Mouse (Mus musculus): Measurements from ENCODE around the gene Trim41.
"Not testable (repeated sequence)": the region's sequence is repeated elsewhere in the genome, so short reads cannot be mapped to it uniquely, and the experiment has no call there.

Trim41 gene

GRCm38 (mm10) chr11:48816800-48817665 lies at the start of gene Trim41:
TSS of gene Trim41 (minus strand) at chr11:48817353.
- DNase-seq (ENCODE audit: low spot score in 2 of 2), result peak; percentile 100

DNA sequence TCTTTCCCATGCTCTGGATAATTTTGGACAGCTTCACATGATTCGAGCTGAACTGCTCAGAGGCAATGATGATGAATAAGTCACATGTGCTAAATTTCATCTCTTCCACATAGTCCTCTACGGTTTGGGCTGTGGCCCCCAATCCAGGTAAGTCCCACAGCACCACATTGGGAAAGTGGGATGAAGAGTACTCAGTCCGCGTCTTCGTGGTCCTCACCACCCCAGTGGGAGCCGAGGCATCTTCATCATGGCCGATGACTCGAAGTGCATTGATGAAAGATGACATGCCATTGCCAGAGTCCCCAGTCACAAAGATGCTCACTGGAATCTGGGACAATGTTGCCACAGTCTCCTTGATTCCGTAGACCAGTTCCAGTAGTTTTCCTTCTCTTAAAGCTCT lies 49.3 kb upstream of the Trim41 start:
- DNase-seq (ENCODE audit: low spot score in 2 of 2), result no peak

DNA sequence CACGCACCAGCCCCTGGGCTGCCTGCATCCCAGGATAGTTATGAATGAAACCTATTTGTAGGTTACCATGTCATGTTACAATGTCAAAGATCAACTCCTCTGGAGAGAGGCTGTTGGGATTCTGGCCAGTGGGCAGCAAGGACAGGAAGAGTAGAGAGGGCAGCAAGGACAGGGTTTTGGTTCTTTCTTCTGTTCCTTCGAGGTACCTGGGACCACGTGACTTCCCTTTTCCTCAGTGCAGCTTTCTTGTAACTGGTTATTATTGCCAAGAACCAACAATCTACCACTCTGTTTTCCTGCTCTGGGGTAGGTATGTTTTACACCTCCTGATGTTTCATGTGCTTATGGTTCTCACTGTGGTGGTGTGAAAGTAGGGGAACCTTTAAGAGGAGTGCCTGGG lies 46.7 kb upstream of the Trim41 start:
- no peak for DNase-seq (ENCODE audit: low spot score in 2 of 2)

GRCm38 (mm10) chr11:48862784-48863319 lies 45.7 kb upstream of the Trim41 start:
- DNase-seq (ENCODE audit: low spot score in 2 of 2), result no peak

DNA sequence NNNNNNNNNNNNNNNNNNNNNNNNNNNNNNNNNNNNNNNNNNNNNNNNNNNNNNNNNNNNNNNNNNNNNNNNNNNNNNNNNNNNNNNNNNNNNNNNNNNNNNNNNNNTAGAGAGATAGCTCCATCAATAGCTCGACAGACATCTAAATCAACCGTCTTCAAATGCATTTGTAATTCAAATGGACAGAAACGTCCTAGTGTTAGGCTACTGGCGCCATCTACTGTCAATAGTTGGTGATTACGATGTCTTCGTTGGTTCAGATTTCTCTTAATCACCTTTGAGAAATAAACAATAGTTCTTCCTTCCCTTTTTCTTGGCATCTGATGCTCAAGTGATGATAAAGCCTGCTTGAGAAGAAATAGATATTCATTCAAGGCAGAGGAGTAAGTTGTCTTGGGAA lies 41.9 kb upstream of the Trim41 start:
- DNase-seq (ENCODE audit: low spot score in 2 of 2), result peak; percentile 58 to 74

DNA sequence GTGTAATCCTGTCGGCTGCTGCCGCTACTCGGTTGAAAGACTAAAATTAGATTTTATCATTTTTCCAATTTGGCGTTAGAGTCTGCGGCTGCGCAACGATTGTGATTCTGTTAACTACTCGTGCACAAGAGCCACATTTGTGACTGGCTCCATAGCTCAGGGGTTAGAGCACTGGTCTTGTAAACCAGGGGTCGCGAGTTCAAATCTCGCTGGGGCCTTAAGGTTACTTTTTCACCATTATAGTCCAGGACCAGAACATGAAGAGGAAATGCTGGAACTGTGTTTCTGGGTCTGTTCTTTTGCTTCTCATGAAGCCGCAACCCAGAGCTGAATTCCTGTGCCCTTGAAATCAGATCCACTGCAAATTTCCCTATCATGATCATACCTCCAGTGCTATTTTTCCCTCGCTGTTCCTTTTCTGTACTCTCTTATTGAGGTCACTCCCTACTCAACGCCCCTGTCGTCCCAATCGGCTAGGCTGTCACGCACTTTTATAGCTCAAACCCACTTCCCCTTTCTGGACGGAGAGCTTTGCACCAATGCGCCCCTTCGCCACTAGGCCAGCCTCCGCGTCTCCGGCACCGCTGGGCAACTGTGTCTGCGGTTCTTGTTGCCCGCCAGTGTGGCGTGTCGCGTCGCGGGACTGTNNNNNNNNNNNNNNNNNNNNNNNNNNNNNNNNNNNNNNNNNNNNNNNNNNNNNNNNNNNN lies 36.5 kb upstream of the Trim41 start:
- peak; percentile 82 to 91 for DNase-seq (ENCODE audit: low spot score in 2 of 2)

- DNase-seq (ENCODE audit: low spot score in 2 of 2), result peak in 1 of 2 experiments; percentile 53
Measured at GRCm38 (mm10) chr11:48852624-48853473, 35.7 kb upstream of the Trim41 start.

GRCm38 (mm10) chr11:48852190-48852589 lies 35.0 kb upstream of the Trim41 start:
- peak in 1 of 2 experiments; percentile 37 for DNase-seq (ENCODE audit: low spot score in 2 of 2)

DNA sequence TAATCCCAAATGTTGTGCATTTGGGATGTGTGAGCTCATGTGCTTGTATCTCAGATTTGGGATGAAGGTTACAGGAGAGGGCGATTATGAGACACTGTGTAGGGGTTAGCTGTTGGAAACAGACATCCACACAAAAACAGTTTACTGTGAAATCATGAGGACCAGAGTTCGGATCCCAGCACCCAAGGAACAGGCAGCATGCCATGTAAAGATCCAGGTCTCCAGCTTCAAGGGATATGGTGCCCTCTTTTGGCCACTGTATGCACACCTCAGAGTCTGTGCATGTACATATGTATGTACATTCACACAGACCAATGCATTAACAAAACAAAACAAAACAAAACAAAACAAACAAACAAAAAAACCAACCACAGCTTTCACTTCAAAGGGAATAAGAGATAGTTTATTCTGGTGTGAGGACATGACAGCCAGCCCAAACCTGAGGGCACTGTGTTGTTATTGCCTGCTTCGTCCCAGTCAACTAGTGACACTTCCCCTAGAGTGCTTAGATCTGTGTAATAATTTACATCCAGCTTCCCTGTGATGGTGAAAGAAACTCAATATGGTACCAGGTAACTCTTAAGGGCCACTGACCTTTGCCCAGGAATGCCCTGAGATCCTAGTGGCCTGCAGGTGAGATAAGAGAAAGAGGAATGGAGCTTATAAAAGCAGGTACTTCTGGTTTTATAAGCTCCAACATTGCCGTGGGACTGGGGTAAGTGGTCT lies 34.3 kb upstream of the Trim41 start:
- no peak for DNase-seq (ENCODE audit: low spot score in 2 of 2)

- no peak for DNase-seq (ENCODE audit: low spot score in 2 of 2)
Measured at GRCm38 (mm10) chr11:48850240-48850639, 33.1 kb upstream of the Trim41 start.

DNA sequence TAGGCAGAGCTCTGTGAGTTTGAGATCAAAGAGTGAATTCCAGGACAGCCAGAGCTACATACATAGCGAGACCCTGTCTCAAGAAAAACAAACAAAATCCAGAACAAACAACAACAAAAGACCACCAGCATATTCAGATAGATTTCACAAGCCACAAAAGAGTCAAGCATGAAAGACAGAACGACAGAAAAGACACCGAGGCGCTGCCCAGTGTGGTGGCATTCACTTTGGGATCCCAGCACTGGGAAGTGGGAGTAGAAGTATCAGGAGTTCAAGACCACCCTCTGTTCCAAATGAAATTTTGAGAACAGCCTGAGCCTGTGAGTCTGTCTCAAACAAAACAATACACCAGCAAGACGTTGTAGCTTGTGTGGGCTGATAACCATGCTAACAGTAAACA lies 29.7 kb upstream of the Trim41 start:
- DNase-seq (ENCODE audit: low spot score in 2 of 2), result no peak

DNA sequence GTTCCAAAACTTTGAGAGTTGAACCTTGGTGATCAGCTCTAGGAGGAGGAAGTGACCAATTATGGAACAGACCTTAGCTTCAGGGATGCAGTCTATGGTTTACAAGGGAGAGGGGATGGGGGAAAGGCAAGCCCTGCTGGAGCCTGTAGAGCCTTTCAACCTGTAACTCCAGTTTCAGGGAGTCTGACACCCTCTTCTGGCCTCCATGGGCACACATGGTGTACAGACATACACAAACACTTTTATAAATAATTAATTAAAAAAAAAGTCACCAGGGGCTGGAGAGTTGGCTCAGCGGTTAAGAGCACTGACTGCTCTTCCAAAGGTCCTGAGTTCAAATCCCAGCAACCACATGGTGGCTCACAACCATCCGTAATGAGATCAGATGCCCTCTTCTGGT lies 29.2 kb upstream of the Trim41 start:
- not testable (repeated sequence) for DNase-seq (ENCODE audit: low spot score in 2 of 2)

- DNase-seq (ENCODE audit: low spot score in 2 of 2), result no peak
Measured at GRCm38 (mm10) chr11:48845244-48845815, 28.2 kb upstream of the Trim41 start.

DNA sequence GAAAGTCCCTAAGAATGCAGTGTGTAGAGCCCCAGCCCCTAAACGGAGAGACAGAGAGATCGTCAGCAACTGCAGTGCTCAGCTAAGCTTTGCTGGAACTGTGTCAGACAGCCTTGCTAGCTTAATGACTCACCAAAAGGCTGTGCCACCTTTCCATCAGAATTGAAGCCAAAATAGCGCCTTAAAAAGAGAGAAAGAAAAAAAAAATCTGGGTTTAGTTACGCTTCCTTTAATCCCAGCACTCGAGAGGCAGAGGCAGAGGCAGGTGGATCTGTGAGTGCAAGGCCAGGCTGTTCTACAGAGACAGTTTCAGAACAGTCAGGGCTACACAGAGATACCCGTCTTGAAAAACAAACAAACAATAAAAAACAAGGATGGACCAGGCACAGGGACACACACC lies 27.2 kb upstream of the Trim41 start:
- DNase-seq (ENCODE audit: low spot score in 2 of 2), result no peak

DNA sequence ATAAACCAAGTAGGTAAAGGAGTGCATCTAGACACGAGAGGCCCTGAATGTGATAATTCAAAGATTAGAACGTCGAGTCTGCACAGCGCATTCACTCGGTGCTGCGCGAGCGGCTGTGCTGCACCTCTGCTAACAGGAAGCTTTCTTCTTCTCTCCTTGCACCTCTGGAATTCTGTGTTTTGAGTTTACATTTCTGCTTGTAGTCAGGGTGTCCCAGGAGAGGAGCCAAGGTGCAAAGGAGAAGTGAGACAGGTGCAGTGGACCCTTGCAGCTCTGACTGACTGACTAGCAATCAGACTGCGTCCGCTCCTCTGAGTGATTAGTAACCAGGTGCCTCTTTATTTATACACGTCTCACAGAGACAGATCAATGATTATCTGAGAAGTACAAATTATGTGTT lies 26.0 kb upstream of the Trim41 start:
- no peak for DNase-seq (ENCODE audit: low spot score in 2 of 2)

GRCm38 (mm10) chr11:48842378-48842792 lies 25.2 kb upstream of the Trim41 start:
- DNase-seq (ENCODE audit: low spot score in 2 of 2), result no peak

- no peak for DNase-seq (ENCODE audit: low spot score in 2 of 2)
Measured at GRCm38 (mm10) chr11:48841213-48841612, 24.1 kb upstream of the Trim41 start.

DNA sequence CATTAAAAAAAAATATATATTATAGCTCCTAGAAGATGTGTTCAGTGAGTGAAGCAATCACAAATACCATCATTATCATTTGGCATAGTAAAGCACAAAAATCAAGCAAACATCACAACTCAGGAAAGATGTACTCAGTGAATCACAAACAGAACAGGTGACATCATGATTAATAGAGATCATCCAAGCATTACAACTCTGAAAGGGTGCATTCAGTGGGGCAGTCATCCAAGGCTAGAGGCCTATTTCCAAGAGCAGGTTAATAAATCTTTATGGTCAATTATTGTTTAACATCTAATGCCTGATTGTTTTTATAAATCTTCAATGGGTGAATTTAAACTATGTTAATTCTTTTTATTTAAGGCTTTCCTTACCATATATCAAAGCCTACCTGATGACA lies 23.7 kb upstream of the Trim41 start:
- no peak for DNase-seq (ENCODE audit: low spot score in 2 of 2)

DNA sequence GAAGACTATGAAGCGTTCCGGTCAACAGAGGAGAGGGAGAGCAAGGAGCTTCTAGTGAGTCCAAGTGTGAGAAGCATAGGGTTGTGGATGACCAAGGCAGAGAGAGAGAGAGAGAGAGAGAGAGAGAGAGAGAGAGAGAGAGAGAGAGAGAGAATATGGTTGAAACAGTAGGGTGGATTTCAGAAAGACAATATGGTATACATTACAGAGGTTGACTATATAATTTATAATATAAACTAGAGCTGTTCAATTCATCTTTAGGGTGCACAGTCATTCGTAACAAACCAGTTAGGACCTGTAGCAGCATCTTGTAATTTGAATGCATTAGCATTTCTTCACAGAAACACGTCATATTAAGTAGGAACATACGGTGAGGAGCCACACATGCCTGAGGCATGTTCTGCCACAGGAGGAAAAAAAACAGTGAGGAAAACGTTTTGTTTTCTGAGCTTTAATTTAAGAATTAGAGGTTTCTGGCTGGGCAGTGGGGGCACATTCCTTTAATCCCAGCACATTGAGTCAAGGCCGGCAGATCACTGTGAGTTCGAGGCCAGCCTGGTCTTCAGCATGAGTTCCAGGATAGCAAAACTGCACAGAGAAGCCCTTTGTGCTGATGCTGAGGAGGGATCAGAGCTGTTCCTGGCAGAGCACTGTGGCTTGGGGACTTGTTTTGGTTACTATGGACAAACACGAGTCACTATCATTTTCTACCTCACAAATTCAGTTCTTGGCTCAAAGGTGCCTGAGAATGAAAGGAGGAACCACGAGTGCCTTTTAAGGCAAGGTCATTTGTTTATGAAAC lies 21.9 kb upstream of the Trim41 start:
- DNase-seq (ENCODE audit: low spot score in 2 of 2), result no peak
